Mouse (Mus musculus): ENCODE results near the gene Mdga1. TPM values are rescaled to one million over a fixed set of nuclear protein-coding genes. Genes with fewer than 3 reads are reported as not detected.

Mdga1 gene
- polyA plus RNA-seq, 1 experiment from 2014 or later, result 14.7 TPM

DNA sequence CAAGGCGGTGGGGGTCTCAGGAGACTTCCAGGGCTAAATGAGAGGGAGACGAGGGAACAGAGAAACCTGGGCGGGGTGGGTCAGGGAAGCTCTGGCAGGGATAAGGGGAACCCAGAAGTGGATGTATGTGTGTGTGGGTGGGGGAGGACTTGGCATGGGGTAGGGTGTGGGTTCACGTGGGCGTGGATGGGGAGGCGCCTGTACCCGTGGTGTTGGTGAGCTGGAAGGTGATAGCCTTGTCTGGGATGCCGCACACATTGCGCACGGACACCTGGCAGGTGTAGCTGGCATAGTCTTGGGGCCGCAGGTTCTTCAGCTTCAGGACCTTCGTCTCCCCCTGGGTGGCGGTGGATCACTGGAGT is 120.5 kb downstream of the Mdga1 start:
- Histone ChIP-seq H3K9me3 (no peaks in the 10 kb centered on the region), H3K9ac (replicated peaks) (no peak overlapping the region), H3K27me3 (0 out of 2 replicates have a peak, but pooled peaks cover 3% of the 10 kb centered on the region), H3K4me3 (replicated peaks) (no peak overlapping the region), H3K27ac (no peak overlapping the region), H3K4me1 (replicated peaks) (peaks cover 12% of the 10 kb centered on the region), H3K36me3 (peaks cover 27% of the 10 kb centered on the region), H3K4me2 (replicated peaks) (no peak overlapping the region)
- no peak for ATAC-seq
- 82% methylated on average over 13 of the region's 13 CpGs for WGBS

GRCm38 (mm10) chr17:29848793-29849435 is 121.0 kb downstream of the Mdga1 start:
- no peak overlapping the region for H3K4me2 ChIP-seq (replicated peaks)
- no peak overlapping the region for H3K27ac ChIP-seq
- H3K9ac ChIP-seq (replicated peaks), result no peak overlapping the region
- peaks cover 12% of the 10 kb centered on the region for H3K4me1 ChIP-seq (replicated peaks)
- no peak overlapping the region for H3K4me3 ChIP-seq (replicated peaks)
- H3K9me3 ChIP-seq, result no peaks in the 10 kb centered on the region
- 0 out of 2 replicates have a peak, but pooled peaks cover 3% of the 10 kb centered on the region for H3K27me3 ChIP-seq
- peak; percentile 55; the same call in 1 of the 2 replicates for ATAC-seq
- H3K36me3 ChIP-seq, result peaks cover 26% of the 10 kb centered on the region
- 34% methylated on average over 17 of the region's 17 CpGs for WGBS

GRCm38 (mm10) chr17:29847291-29847690 is 122.6 kb downstream of the Mdga1 start:
- H3K9ac ChIP-seq (replicated peaks), result no peak overlapping the region
- H3K4me1 ChIP-seq (replicated peaks), result peaks cover 10% of the 10 kb centered on the region
- WGBS, result 40% methylated on average over 8 of the region's 8 CpGs
- 0 out of 2 replicates have a peak, but pooled peaks cover 3% of the 10 kb centered on the region for H3K27me3 ChIP-seq
- ATAC-seq, result no peak
- H3K9me3 ChIP-seq, result no peaks in the 10 kb centered on the region
- no peak overlapping the region for H3K4me2 ChIP-seq (replicated peaks)
- peaks cover 22% of the 10 kb centered on the region for H3K36me3 ChIP-seq
- no peak overlapping the region for H3K27ac ChIP-seq
- no peak overlapping the region for H3K4me3 ChIP-seq (replicated peaks)

DNA sequence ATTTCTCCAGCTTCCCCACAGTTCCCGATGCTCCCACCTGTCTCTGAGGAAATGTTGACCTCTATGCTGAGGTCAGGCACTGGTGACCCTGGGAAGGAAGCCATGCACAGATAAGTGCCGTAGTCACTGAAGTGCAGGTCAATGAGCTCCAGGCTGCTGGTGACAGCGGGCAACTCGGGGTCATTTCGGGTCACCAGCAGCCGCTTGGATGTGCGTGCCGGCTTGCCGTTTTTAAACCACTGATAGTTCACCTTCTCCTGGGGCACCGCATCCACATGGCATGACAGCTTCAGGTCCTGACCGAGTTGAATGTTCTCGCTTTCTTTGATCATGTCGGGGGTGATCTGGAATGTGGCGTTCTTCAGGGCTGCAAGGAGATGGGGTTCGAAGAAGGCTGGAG is 123.6 kb downstream of the Mdga1 start:
- Histone ChIP-seq H3K4me2 (replicated peaks) (no peak overlapping the region), H3K27ac (no peak overlapping the region), H3K4me1 (replicated peaks) (peaks cover 20% of the 10 kb centered on the region), H3K4me3 (replicated peaks) (no peak overlapping the region), H3K27me3 (no peaks in the 10 kb centered on the region), H3K36me3 (peaks cover 13% of the 10 kb centered on the region), H3K9me3 (no peaks in the 10 kb centered on the region), H3K9ac (replicated peaks) (no peak overlapping the region)
- no peak for ATAC-seq
- WGBS, result 83% methylated on average over 15 of the region's 15 CpGs

DNA sequence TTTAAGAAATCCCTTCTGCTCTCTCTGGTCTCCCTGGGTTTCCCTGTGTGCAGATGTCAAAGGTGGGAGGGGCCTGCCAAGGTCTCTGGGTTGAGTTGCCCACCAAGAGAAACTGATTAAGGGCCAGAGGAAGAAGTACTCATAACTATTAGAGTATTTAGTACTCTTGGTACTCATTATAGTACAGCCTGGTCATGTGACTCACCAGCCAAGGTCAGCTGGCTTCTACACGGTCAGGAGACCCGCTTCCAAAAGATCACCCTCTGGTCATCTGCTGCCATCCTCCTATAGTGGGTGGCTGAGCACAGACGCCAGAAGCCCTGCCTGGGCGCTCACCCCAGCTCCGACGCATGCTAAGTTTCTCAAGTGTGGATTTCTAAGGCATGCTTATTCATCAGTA is 124.9 kb downstream of the Mdga1 start:
- 94% methylated on average over 6 of the region's 6 CpGs for WGBS
- H3K27me3 ChIP-seq, result no peaks in the 10 kb centered on the region
- peaks cover 9% of the 10 kb centered on the region for H3K36me3 ChIP-seq
- H3K9me3 ChIP-seq, result no peaks in the 10 kb centered on the region
- no peak overlapping the region for H3K4me2 ChIP-seq (replicated peaks)
- no peak overlapping the region for H3K27ac ChIP-seq
- H3K4me1 ChIP-seq (replicated peaks), result peaks cover 20% of the 10 kb centered on the region
- ATAC-seq, result no peak
- no peak overlapping the region for H3K9ac ChIP-seq (replicated peaks)
- H3K4me3 ChIP-seq (replicated peaks), result no peak overlapping the region

GRCm38 (mm10) chr17:29843419-29844162 is 126.3 kb downstream of the Mdga1 start:
- no peaks in the 10 kb centered on the region for H3K27me3 ChIP-seq
- H3K27ac ChIP-seq, result no peak overlapping the region
- no peak for ATAC-seq
- H3K4me2 ChIP-seq (replicated peaks), result no peak overlapping the region
- H3K36me3 ChIP-seq, result peaks cover 12% of the 10 kb centered on the region
- peaks cover 26% of the 10 kb centered on the region for H3K4me1 ChIP-seq (replicated peaks)
- no peak overlapping the region for H3K9ac ChIP-seq (replicated peaks)
- WGBS, result 87% methylated on average over 7 of the region's 7 CpGs
- H3K4me3 ChIP-seq (replicated peaks), result no peak overlapping the region
- no peaks in the 10 kb centered on the region for H3K9me3 ChIP-seq

DNA sequence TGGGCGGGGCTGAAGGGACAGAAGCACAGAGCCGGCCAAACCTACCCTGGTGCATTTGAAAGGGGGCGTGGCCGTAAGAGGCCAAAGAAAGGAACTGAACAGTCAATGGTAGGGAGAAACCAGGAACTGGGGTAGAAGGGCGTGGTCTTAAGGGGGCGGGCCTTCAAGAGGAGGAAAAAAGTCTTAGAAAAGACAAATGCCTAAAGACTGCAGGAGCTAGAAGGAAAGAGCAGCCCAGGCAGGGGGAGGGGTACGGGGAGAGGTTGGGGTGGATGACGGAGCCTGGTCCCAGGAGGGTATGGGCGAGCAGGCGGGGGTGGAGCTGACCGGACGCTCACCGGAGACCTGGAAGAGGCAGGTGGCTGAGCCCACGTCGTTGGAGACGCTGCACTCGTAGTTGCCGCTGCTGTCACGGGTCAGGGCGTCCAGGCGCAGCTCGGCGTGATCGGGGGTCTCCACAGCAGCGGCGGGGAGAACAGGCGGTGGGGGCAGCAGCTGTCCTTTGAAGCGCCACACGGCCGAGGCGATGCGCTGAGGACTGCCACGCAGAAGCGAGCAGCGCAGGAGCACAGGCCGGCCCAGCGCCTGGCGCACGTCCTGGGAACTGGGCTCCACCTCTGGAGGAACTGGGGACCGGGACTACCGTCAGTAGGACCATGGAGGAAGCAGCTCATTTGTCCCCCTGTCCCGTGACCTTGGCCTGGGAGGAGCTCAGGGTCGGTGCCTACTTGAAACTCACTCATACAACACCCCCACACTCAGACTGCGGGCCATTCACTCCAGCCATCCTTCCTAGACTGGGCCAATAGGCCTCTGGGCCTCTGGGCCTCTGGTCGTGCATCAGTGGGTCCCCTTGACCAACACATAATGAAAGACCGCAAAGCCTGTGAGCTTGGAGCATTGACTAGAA is 127.9 kb downstream of the Mdga1 start:
- WGBS, result 6% methylated on average over 46 of the region's 46 CpGs

DNA sequence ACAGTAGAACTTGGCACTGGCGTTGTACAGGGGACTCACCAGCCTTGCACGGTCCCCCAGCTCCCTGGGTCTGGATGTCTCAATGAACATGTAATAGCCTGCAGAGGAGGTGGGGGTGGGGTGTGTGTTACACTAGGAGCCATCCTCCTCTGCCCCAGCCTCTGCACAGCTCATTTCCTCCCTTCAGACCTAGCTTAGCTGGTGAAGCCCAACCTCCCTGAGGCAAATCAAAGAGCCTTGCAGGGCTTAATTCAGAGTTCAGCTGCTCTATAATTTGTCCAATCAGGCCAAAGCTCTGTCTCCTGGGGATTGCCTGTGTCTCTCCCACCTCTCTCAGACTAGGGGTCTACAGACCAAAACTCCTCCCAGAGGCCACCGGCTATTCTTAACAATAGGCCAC is 131.9 kb downstream of the Mdga1 start:
- no peak overlapping the region for H3K9ac ChIP-seq (replicated peaks)
- 21% methylated on average over 3 of the region's 3 CpGs for WGBS
- H3K27ac ChIP-seq, result peak overlapping the region; percentile 56
- peaks cover 45% of the 10 kb centered on the region for H3K4me1 ChIP-seq (replicated peaks)
- no peak overlapping the region for H3K4me2 ChIP-seq (replicated peaks)
- H3K9me3 ChIP-seq, result no peaks in the 10 kb centered on the region
- H3K36me3 ChIP-seq, result peaks cover 9% of the 10 kb centered on the region
- no peaks in the 10 kb centered on the region for H3K27me3 ChIP-seq
- no peak overlapping the region for H3K4me3 ChIP-seq (replicated peaks)
- ATAC-seq, result peak; percentile 62

More for the DNA sequence above, 127.9 kb downstream of the Mdga1 start:
- ATAC-seq, result peak; percentile 48
- Histone ChIP-seq H3K27me3 (no peaks in the 10 kb centered on the region), H3K4me2 (replicated peaks) (peak overlapping the region; percentile 61), H3K4me3 (replicated peaks) (peak overlapping the region; percentile 33), H3K36me3 (peaks cover 16% of the 10 kb centered on the region), H3K4me1 (replicated peaks) (peaks cover 40% of the 10 kb centered on the region), H3K9me3 (no peaks in the 10 kb centered on the region), H3K9ac (replicated peaks) (peak overlapping the region; percentile 56), H3K27ac (no peak overlapping the region; the same call in 1 of the 2 replicates)

DNA sequence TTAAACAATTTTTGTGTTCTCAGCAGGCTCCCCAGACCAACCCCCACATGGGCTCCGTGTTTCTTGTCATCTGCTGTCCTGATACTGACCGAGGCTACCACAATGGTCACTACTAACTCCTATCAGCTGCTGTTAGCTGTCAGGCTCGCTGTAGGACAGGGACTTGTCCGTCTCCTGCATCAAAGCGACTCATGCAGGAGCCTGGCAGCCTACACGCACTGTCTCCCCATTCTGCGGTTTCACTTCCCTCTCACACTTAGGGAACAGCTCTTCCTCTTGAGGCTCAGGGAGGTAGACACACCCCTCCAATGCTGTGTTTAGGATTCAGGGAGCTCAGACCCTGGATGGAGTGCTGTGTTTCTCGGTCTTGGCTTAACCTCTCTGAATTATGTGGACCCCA is 132.4 kb downstream of the Mdga1 start:
- WGBS, result 68% methylated on average over 8 of the region's 8 CpGs
- peak overlapping the region; percentile 56 for H3K27ac ChIP-seq
- H3K36me3 ChIP-seq, result peaks cover 9% of the 10 kb centered on the region
- no peaks in the 10 kb centered on the region for H3K9me3 ChIP-seq
- no peak for ATAC-seq
- no peaks in the 10 kb centered on the region for H3K27me3 ChIP-seq
- peaks cover 41% of the 10 kb centered on the region for H3K4me1 ChIP-seq (replicated peaks)
- H3K4me2 ChIP-seq (replicated peaks), result no peak overlapping the region
- H3K9ac ChIP-seq (replicated peaks), result no peak overlapping the region
- H3K4me3 ChIP-seq (replicated peaks), result no peak overlapping the region

- no peaks in the 10 kb centered on the region for H3K27me3 ChIP-seq
- no peak overlapping the region for H3K9ac ChIP-seq (replicated peaks)
- peaks cover 30% of the 10 kb centered on the region for H3K4me1 ChIP-seq (replicated peaks)
- H3K36me3 ChIP-seq, result peaks cover 28% of the 10 kb centered on the region
- H3K4me3 ChIP-seq (replicated peaks), result no peak overlapping the region
- H3K9me3 ChIP-seq, result no peaks in the 10 kb centered on the region
- no peak for ATAC-seq
- H3K4me2 ChIP-seq (replicated peaks), result no peak overlapping the region
- WGBS, result 69% methylated on average over 7 of the region's 7 CpGs
- H3K27ac ChIP-seq, result no peak overlapping the region
Observed at GRCm38 (mm10) chr17:29834768-29835167, 135.1 kb downstream of the Mdga1 start.

DNA sequence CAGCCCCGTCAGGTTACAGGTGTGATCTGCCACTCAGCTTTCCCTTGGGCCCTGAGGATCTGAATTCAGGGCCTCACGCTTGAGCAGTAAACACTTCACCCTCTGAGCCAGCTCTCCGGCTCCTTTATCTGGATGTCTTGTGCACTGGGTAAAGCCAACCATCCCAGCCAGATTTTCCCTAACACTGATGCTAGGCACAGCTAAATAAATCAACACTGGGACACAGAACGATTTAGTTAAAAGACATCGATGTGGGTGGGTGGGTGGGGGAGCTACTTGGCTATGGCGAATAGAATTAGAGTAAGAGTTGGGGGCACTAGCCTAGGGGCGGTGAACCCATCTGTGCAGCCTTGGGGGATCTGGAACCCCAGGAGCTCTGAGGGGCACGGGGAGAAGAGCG is 135.6 kb downstream of the Mdga1 start:
- Histone ChIP-seq H3K36me3 (peaks cover 28% of the 10 kb centered on the region), H3K27ac (no peak overlapping the region), H3K4me2 (replicated peaks) (no peak overlapping the region), H3K27me3 (no peaks in the 10 kb centered on the region), H3K9ac (replicated peaks) (no peak overlapping the region), H3K4me3 (replicated peaks) (no peak overlapping the region), H3K9me3 (no peaks in the 10 kb centered on the region), H3K4me1 (replicated peaks) (peaks cover 26% of the 10 kb centered on the region)
- 80% methylated on average over 9 of the region's 9 CpGs for WGBS
- ATAC-seq, result no peak

DNA sequence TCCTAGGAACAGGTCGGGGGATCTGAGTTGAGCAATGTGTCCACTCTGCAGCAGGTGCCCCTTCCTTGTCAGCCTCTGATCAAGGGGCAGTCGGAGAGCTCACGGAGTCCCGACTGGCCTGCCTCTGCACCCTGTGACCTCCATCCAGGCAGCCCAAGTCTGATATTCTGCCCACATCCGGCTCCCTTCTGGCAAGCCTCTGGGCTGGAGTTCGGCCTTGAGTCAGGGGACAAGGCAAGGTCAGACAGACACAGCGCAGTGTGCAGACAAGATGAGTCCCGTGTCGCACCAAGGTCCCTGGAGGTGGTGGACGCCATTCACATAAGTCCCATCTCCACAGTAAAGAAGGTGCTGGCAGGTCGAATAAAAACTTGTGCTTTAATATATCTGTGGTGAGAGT is 138.2 kb downstream of the Mdga1 start:
- ATAC-seq, result no peak
- H3K27ac ChIP-seq, result no peak overlapping the region
- WGBS, result 91% methylated on average over 11 of the region's 11 CpGs

More for the DNA sequence above, 138.2 kb downstream of the Mdga1 start:
- no peak overlapping the region for H3K4me3 ChIP-seq (replicated peaks)
- H3K9ac ChIP-seq (replicated peaks), result no peak overlapping the region
- peaks cover 5% of the 10 kb centered on the region; the same call in 1 of the 2 replicates for H3K4me1 ChIP-seq (replicated peaks)
- no peak overlapping the region for H3K4me2 ChIP-seq (replicated peaks)
- H3K36me3 ChIP-seq, result peaks cover 22% of the 10 kb centered on the region
- H3K27me3 ChIP-seq, result no peaks in the 10 kb centered on the region
- H3K9me3 ChIP-seq, result no peaks in the 10 kb centered on the region

Measured in midbrain, embryonic 13.5 days (tissue).